Mouse (Mus musculus) MEL (cell line): Measurements from ENCODE around the gene Src. TPM values are rescaled to one million over a fixed set of nuclear protein-coding genes. Genes with fewer than 3 reads are reported as not detected.

Experiments used
- DNase-seq: peaks from one replicate; pipeline ENCODE4 v3.0.0; 2011; ENCODE audit warnings: low read depth, low spot score
- H3K27ac ChIP-seq: 2 replicates; pipeline ENCODE4 v1.5.1; 2012; ENCODE audit warnings: low read depth, mild to moderate bottlenecking, control low read depth, low read length, moderate library complexity; ENCODE audit not compliant: control insufficient read depth
- H3K27me3 ChIP-seq, 2 experiments: fragments of 150-350 bp in 1 of 2; sonication (generic) in 1 of 2; 2 replicates each; pipeline ENCODE4 v1.6.1; 2012; ENCODE audit warnings: low read length in 2 of 2, mild to moderate bottlenecking in 2 of 2, improper control_type of control experiment in 1 of 2, moderate library complexity in 1 of 2; ENCODE audit not compliant: insufficient read depth in 2 of 2, control insufficient read depth in 1 of 2
- H3K36me3 ChIP-seq, 2 experiments: 2 replicates each; pipeline ENCODE4 v1.6.1; 2012 to 2014; ENCODE audit warnings: low read length in 2 of 2, improper control_type of control experiment in 1 of 2, inconsistent platforms in 1 of 2, mild to moderate bottlenecking in 1 of 2; ENCODE audit not compliant: insufficient read depth in 2 of 2, control insufficient read depth in 1 of 2
- H3K4me1 ChIP-seq, 2 experiments: fragments of 150-350 bp in 1 of 2; sonication (generic) in 1 of 2; 2 replicates each; pipeline ENCODE4 v1.6.1; 2012; ENCODE audit warnings: low read length in 2 of 2, improper control_type of control experiment in 1 of 2, mild to moderate bottlenecking in 1 of 2; ENCODE audit not compliant: insufficient read depth in 2 of 2, control insufficient read depth in 1 of 2
- H3K4me3 ChIP-seq, 2 experiments: fragments of 150-350 bp in 1 of 2; sonication (generic) in 1 of 2; 2 replicates each; pipeline ENCODE4 v1.5.1; 2012; ENCODE audit warnings: low read depth in 2 of 2, low read length in 2 of 2, mild to moderate bottlenecking in 2 of 2, moderate library complexity in 2 of 2, control low read depth in 1 of 2, improper control_type of control experiment in 1 of 2; ENCODE audit not compliant: control insufficient read depth in 1 of 2, insufficient read depth in 1 of 2
- H3K79me2 ChIP-seq: 2 replicates; pipeline ENCODE4 v1.6.1; 2012; ENCODE audit warnings: mild to moderate bottlenecking, low read length, moderate library complexity; ENCODE audit not compliant: control insufficient read depth, poor library complexity, insufficient read depth
- H3K9ac ChIP-seq: 2 replicates; pipeline ENCODE4 v1.6.1; 2012; ENCODE audit warnings: low read depth, mild to moderate bottlenecking, control low read depth, low read length, moderate library complexity; ENCODE audit not compliant: control insufficient read depth, poor library complexity, severe bottlenecking
- H3K9me3 ChIP-seq: fragments of 150-350 bp; sonication (generic); replicated peaks from 2 replicates; pipeline ENCODE4 v1.6.1; 2012; ENCODE audit warnings: mild to moderate bottlenecking, low read length, improper control_type of control experiment, moderate library complexity; ENCODE audit not compliant: insufficient read depth
- CHD1 ChIP-seq: IDR thresholded peaks from 2 replicates; pipeline ENCODE4 v1.6.1; 2012; ENCODE audit warnings: low read depth, mild to moderate bottlenecking, inconsistent platforms, low read length, improper control_type of control experiment
- CHD2 ChIP-seq: IDR thresholded peaks from 2 replicates; pipeline ENCODE4 v1.6.1; 2011; ENCODE audit warnings: low read length, improper control_type of control experiment
- E2F4 ChIP-seq: IDR thresholded peaks from 2 replicates; pipeline ENCODE4 v1.6.1; 2011; ENCODE audit warnings: low read depth, low read length, improper control_type of control experiment, borderline replicate concordance
- ELF1 ChIP-seq: IDR thresholded peaks from 2 replicates; pipeline ENCODE4 v1.6.1; 2014; ENCODE audit warnings: low read depth, mild to moderate bottlenecking, inconsistent platforms, low read length, improper control_type of control experiment, moderate library complexity
- GABPA ChIP-seq: IDR thresholded peaks from 2 replicates; pipeline ENCODE4 v1.6.1; 2012; ENCODE audit warnings: low read depth, mild to moderate bottlenecking, inconsistent platforms, low read length, improper control_type of control experiment, moderate library complexity
- JUND ChIP-seq: IDR thresholded peaks from 2 replicates; pipeline ENCODE4 v1.6.1; 2011; ENCODE audit warnings: low read depth, mild to moderate bottlenecking, improper control_type of control experiment, low read length
- KAT2A ChIP-seq: conservative IDR thresholded peaks from 2 replicates; pipeline ENCODE4 v1.6.1; 2012; ENCODE audit warnings: low read depth, low read length, improper control_type of control experiment, inconsistent platforms
- MAZ ChIP-seq: IDR thresholded peaks from 2 replicates; pipeline ENCODE4 v1.6.1; 2012; ENCODE audit warnings: low read depth, mild to moderate bottlenecking, inconsistent platforms, low read length, improper control_type of control experiment
- MYC ChIP-seq: IDR thresholded peaks from 2 replicates; pipeline ENCODE4 v1.6.1; 2011; ENCODE audit warnings: low read depth, mild to moderate bottlenecking, low read length, improper control_type of control experiment, moderate library complexity
- NELFE ChIP-seq: IDR thresholded peaks from 2 replicates; pipeline ENCODE4 v1.6.1; 2011; ENCODE audit warnings: low read depth, low read length, improper control_type of control experiment
- SMC3 ChIP-seq: IDR thresholded peaks from 2 replicates; pipeline ENCODE4 v1.6.1; 2011; ENCODE audit warnings: low read depth, low read length, improper control_type of control experiment
- TAL1 ChIP-seq: IDR thresholded peaks from 2 replicates; pipeline ENCODE4 v1.6.1; 2012; ENCODE audit warnings: mild to moderate bottlenecking, inconsistent platforms, low read length, moderate library complexity, mixed read lengths
- TBP ChIP-seq: IDR thresholded peaks from 2 replicates; pipeline ENCODE4 v1.8.0; 2011; ENCODE audit warnings: low read depth, low read length, improper control_type of control experiment
- TCF12 ChIP-seq: IDR thresholded peaks from 2 replicates; pipeline ENCODE4 v1.6.1; 2014; ENCODE audit warnings: low read depth, mild to moderate bottlenecking, inconsistent platforms, low read length, improper control_type of control experiment, moderate library complexity
- UBTF ChIP-seq: IDR thresholded peaks from 2 replicates; pipeline ENCODE4 v1.6.1; 2012; ENCODE audit warnings: low read depth, mild to moderate bottlenecking, inconsistent platforms, low read length, improper control_type of control experiment, moderate library complexity, borderline replicate concordance; ENCODE audit not compliant: insufficient read depth
- USF2 ChIP-seq, 2 experiments: IDR thresholded peaks; 2 replicates each; pipeline ENCODE4 v1.6.1; 2011 to 2012; ENCODE audit warnings: improper control_type of control experiment in 2 of 2, low read length in 2 of 2, borderline replicate concordance in 1 of 2, inconsistent platforms in 1 of 2, low read depth in 1 of 2, mild to moderate bottlenecking in 1 of 2; ENCODE audit not compliant: insufficient read depth in 1 of 2
- ZKSCAN1 ChIP-seq: IDR thresholded peaks from 2 replicates; pipeline ENCODE4 v1.6.1; 2012; ENCODE audit warnings: low read depth, mild to moderate bottlenecking, inconsistent platforms, low read length, improper control_type of control experiment, moderate library complexity
- ZNF384 ChIP-seq: IDR thresholded peaks from 2 replicates; pipeline ENCODE4 v1.6.1; 2012; ENCODE audit warnings: low read depth, mild to moderate bottlenecking, inconsistent platforms, low read length, improper control_type of control experiment
- polyA plus RNA-seq, 2 experiments: library from polyadenylated mRNA; stranded (reverse) in 1 of 2; unstranded in 1 of 2; fragments of >175 nt in 1 of 2; fragments of >200 nt in 1 of 2; gene quantifications; 2 replicates each; pipeline versions ENCODE4 v1.2.1 to v1.2.4; 2012; ENCODE audit warnings: low replicate concordance in 2 of 2, low read depth in 1 of 2; ENCODE audit not compliant: insufficient read length in 2 of 2, insufficient read depth in 1 of 2, missing spikeins in 1 of 2
- total RNA-seq: library from RNA; depleted of rRNA; stranded (reverse); fragments of 300-350 nt; gene quantifications from 2 replicates; pipeline ENCODE4 v1.2.3, GENCODE M21; 2012

The Src gene
- total and polyA plus RNA-seq, 3 experiments: 0.23 to 4.2 TPM; not detected in 1

DNA sequence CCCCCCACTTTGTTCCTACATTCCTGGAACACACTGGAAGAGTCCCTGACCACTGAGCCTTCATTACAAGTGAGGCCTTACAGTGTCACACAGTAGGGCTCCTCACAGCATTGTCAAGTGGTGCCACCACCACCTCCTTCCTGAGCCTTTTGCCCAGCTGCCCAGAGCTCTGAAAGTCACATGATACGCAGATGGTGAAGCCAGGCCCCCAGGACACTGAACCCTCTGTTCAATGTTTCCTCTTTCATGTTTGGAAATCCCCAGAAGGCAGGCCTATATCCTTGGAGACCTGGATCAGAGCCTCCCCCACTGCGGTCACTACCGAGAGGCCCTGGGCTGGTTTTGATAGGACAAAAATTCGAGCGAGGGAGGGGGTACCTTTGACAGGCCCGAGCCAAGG is 1.0 kb upstream of the Src start:
- Histone ChIP-seq H3K79me2 (no peaks in the 10 kb centered on the region), H3K9ac (no peak overlapping the region), H3K4me3 (no peak overlapping the region), H3K27me3 (peaks cover 0 to 3% of the 10 kb centered on the region in 2 experiments; a peak in 2 of 4 replicates), H3K27ac (no peak overlapping the region), H3K4me1 (no peaks in the 10 kb centered on the region), H3K36me3 (no peaks in the 10 kb centered on the region), H3K9me3 (no peaks in the 10 kb centered on the region)
- TF ChIP-seq TBP: no peak
- TF ChIP-seq JUND: no peak
- TF ChIP-seq SMC3: no peak
- TF ChIP-seq ZNF384: no peak
- TF ChIP-seq CHD1: no peak
- no peak for TF ChIP-seq KAT2A
- TF ChIP-seq UBTF: no peak
- TF ChIP-seq TCF12: no peak
- TF ChIP-seq ELF1: no peak
- TF ChIP-seq GABPA: no peak
- no peak for TF ChIP-seq CHD2
- no peak for TF ChIP-seq USF2 (IDR thresholded peaks at IDR 0.05; ENCODE audit: borderline replicate concordance in 1 of 2, insufficient read depth in 1 of 2, low read depth in 1 of 2, low read length in 2 of 2)
- TF ChIP-seq NELFE: no peak
- TF ChIP-seq MYC: no peak
- TF ChIP-seq TAL1: no peak
- TF ChIP-seq E2F4: no peak
- TF ChIP-seq MAZ: no peak
- no peak for TF ChIP-seq ZKSCAN1
- DNase-seq: no peak

- no peak for TF ChIP-seq NELFE
- Histone ChIP-seq H3K4me3 (no peak overlapping the region), H3K9me3 (no peaks in the 10 kb centered on the region), H3K9ac (no peak overlapping the region), H3K79me2 (no peaks in the 10 kb centered on the region), H3K4me1 (no peaks in the 10 kb centered on the region), H3K27ac (no peak overlapping the region), H3K36me3 (no peaks in the 10 kb centered on the region), H3K27me3 (peaks cover 0 to 4% of the 10 kb centered on the region in 2 experiments; a peak in 1 of 4 replicates)
- no peak for DNase-seq
Observed at GRCm38 (mm10) chr2:157418609-157419071, 396 bp downstream of the Src start.
